Comparison of ENCODE assay signal across 9 mouse cellular contexts in genomic region chr16:56231300-56231699, GRCm38 (mm10). TPM values are rescaled to one million over a fixed set of nuclear protein-coding genes. Genes with fewer than 3 reads are reported as not detected.
DNase-seq lines count a peak whose midpoint lies in the region; ATAC-seq lines count a peak whose summit lies in the region.
"Had no signal": no experiment of that assay in that cellular context is flagged by ENCODE, and none has a peak within 500 bp of the region (broad histone marks: within the 10 kb centered on the region; RNA-seq: fewer than 3 reads in every experiment).

No protein-coding gene starts in this region.

- no peaks in the 10 kb centered on the region for H3K9me3 ChIP-seq in hindbrain, embryonic 10.5 days
- no peaks in the 10 kb centered on the region; the same call in 1 of the 2 replicates for H3K9me3 ChIP-seq in hindbrain, embryonic 13.5 days
- H3K9me3 ChIP-seq: neural tube, embryonic 13.5 days had no signal

- no peak overlapping the region for H3K4me2 ChIP-seq in hindbrain, embryonic 13.5 days
- H3K4me2 ChIP-seq: neural tube, embryonic 13.5 days had no signal

- no peak overlapping the region for H3K27ac ChIP-seq in hindbrain, embryonic 10.5 days
- H3K27ac ChIP-seq in hindbrain, embryonic 13.5 days = no peak overlapping the region
- H3K27ac ChIP-seq: neural tube, embryonic 13.5 days had no signal

- WGBS in hindbrain, embryonic 10.5 days = 56% methylated on average over 10 of the region's 10 CpGs
- WGBS in hindbrain, embryonic 13.5 days = 54% methylated on average over 10 of the region's 10 CpGs

- H3K4me1 ChIP-seq in hindbrain, embryonic 10.5 days (replicated peaks) = no peaks in the 10 kb centered on the region
- no peaks in the 10 kb centered on the region for H3K4me1 ChIP-seq in hindbrain, embryonic 13.5 days (replicated peaks)
- H3K4me1 ChIP-seq: neural tube, embryonic 13.5 days had no signal

- H3K36me3 ChIP-seq in hindbrain, embryonic 10.5 days = no peaks in the 10 kb centered on the region
- peaks cover 15% of the 10 kb centered on the region for H3K36me3 ChIP-seq in hindbrain, embryonic 13.5 days

- no peak for ATAC-seq in hindbrain, embryonic 13.5 days (ENCODE audit: low FRiP score)

- no peaks in the 10 kb centered on the region for H3K27me3 ChIP-seq in hindbrain, embryonic 10.5 days (ENCODE audit: insufficient read depth, poor library complexity, severe bottlenecking)
- H3K27me3 ChIP-seq in hindbrain, embryonic 13.5 days = no peaks in the 10 kb centered on the region
- H3K27me3 ChIP-seq: neural tube, embryonic 13.5 days had no signal

- H3K4me3 ChIP-seq in hindbrain, embryonic 10.5 days = no peak overlapping the region
- no peak overlapping the region for H3K4me3 ChIP-seq in hindbrain, embryonic 13.5 days
- H3K4me3 ChIP-seq: neural tube, embryonic 13.5 days had no signal

- peak; percentile 16 for DNase-seq in hindbrain, embryonic 10.5 days (ENCODE audit: low spot score)
- DNase-seq in thymus, postnatal 25 days = peak; percentile 5
- DNase-seq in thymus, adult 18-20 months = no peak
- DNase-seq in layer of hippocampus, adult 18-20 months (ENCODE audit: low spot score in 2 of 2) = peak; percentile 52 to 81
- DNase-seq in retina, postnatal 1 day = peak; percentile 12
- no peak for DNase-seq in spleen, postnatal 14 days (ENCODE audit: low spot score in 2 of 2)
- DNase-seq in heart, adult 11 months = no peak

- H3K9ac ChIP-seq in hindbrain, embryonic 13.5 days = no peak overlapping the region
- H3K9ac ChIP-seq: neural tube, embryonic 13.5 days had no signal

RNA-seq across cellular contexts. Expression of gene Impg2, which starts 27.2 kb away (rescaled TPM):
- 0.07 TPM in 2 replicates for polyA plus RNA-seq in hindbrain, embryonic 10.5 days (2016; fragmentation: Nextera tagmentation; extraction: Ambion mirVana)
- polyA plus RNA-seq in hindbrain, embryonic 13.5 days (2015; fragmentation: Nextera tagmentation; extraction: Ambion mirVana) = 0.49 and 0.87 TPM in 2 replicates
- under 1 TPM; 0.66 to 0.69 TPM for total RNA-seq in layer of hippocampus, adult 18-20 months (2021)

Comparison
In these comparisons a context has a peak if more than half of its experiments do, and no peak if none do; other contexts are left out.
1. DNase-seq: peak in hindbrain, embryonic 10.5 days (single experiment), thymus, postnatal 25 days (single experiment), layer of hippocampus, adult 18-20 months (2 of 2) and retina, postnatal 1 day (single experiment); none in thymus, adult 18-20 months (0 of 2), spleen, postnatal 14 days (0 of 2) and heart, adult 11 months (single experiment).